Mouse (Mus musculus) G1E (cell line): ENCODE results near the gene Maml3.

Experiments
- CTCF ChIP-seq: IDR thresholded peaks from 2 replicates; pipeline ENCODE4 v1.5.1; 2012; ENCODE audit warnings: low read depth, low read length, inconsistent platforms, mixed read lengths
- GATA1 ChIP-seq: IDR thresholded peaks from 2 replicates; pipeline ENCODE4 v1.6.1; 2012; ENCODE audit warnings: borderline replicate concordance, low read length, inconsistent platforms, mixed read lengths
- POLR2AphosphoS5 ChIP-seq: IDR thresholded peaks from 2 replicates; pipeline ENCODE4 v1.6.1; 2012; ENCODE audit warnings: low read depth, low read length, inconsistent platforms; ENCODE audit not compliant: insufficient replicate concordance
- TAL1 ChIP-seq: conservative IDR thresholded peaks from 2 replicates; pipeline ENCODE4 v1.6.1; 2012; ENCODE audit warnings: low read depth, low read length, inconsistent platforms, mixed read lengths

DNA sequence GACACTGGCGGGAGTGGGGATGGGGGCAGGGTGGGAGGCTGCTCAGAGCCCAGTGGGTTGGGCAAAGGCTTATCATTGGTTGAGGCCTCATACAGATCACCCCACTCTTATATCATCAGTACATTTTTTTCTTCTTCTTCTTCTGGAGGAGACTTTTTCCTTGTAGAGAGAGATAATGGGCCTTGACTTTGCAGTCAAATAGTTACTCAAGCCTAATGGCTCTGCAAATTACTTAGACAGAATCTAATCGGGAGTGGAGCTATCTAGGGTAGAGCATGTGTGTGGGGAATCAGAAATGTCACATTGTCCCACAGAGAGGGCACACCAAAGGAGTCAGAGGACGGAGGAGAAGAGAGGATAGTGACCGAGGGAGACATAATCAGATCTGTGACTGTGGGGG, 290.8 kb downstream of the Maml3 start:
- no peak for TF ChIP-seq CTCF
- TF ChIP-seq GATA1 = no peak
- TF ChIP-seq POLR2AphosphoS5 = no peak
- no peak for TF ChIP-seq TAL1
